Mouse (Mus musculus) forebrain, embryonic 11.5 days (tissue): ENCODE results near the gene Tmem86a. TPM values are rescaled to one million over a fixed set of nuclear protein-coding genes. Genes with fewer than 3 reads are reported as not detected.

Experiments used
- ATAC-seq: fragments of 200-750 bp; cut with Nextera tagmentation; replicated peaks from 2 replicates; pipeline ENCODE4 v1.8.0; 2017; ENCODE audit warnings: moderate TSS enrichment; ENCODE audit not compliant: low FRiP score
- DNase-seq: peaks from one replicate; pipeline ENCODE4 v3.0.0-alpha.2; 2017; ENCODE audit warnings: low spot score
- H3K27ac ChIP-seq: fragments of 300-500 bp; sonication (generic); 2 replicates; pipeline ENCODE4 v1.5.1; 2014; ENCODE audit warnings: low read depth, low read length
- H3K27me3 ChIP-seq: fragments of 300-500 bp; sonication (generic); 2 replicates; pipeline ENCODE4 v1.6.1; 2014; ENCODE audit warnings: mild to moderate bottlenecking, low read length, mixed read lengths; ENCODE audit not compliant: control insufficient read depth, insufficient read depth
- H3K36me3 ChIP-seq: fragments of 300-500 bp; sonication (generic); 2 replicates; pipeline ENCODE4 v1.6.1; 2014; ENCODE audit warnings: mild to moderate bottlenecking, low read length, moderate library complexity, mixed read lengths; ENCODE audit not compliant: control insufficient read depth, insufficient read depth
- H3K4me1 ChIP-seq: fragments of 300-500 bp; sonication (generic); replicated peaks from 2 replicates; pipeline ENCODE4 v1.6.1; 2014; ENCODE audit warnings: low read length, mixed read lengths; ENCODE audit not compliant: control insufficient read depth, insufficient read depth
- H3K4me2 ChIP-seq: fragments of 300-500 bp; sonication (generic); 2 replicates; pipeline ENCODE4 v1.6.1; 2014; ENCODE audit warnings: low read depth, mild to moderate bottlenecking, low read length, moderate library complexity, mixed read lengths; ENCODE audit not compliant: severe bottlenecking
- H3K4me3 ChIP-seq: fragments of 300-500 bp; sonication (generic); 2 replicates; pipeline ENCODE4 v1.5.1; 2014; ENCODE audit warnings: low read depth, low read length
- H3K9ac ChIP-seq: fragments of 300-500 bp; sonication (generic); 2 replicates; pipeline ENCODE4 v1.6.1; 2014; ENCODE audit warnings: low read length
- H3K9me3 ChIP-seq: fragments of 300-500 bp; sonication (generic); 2 replicates; pipeline ENCODE4 v1.6.1; 2016; ENCODE audit warnings: low read length, mixed read lengths; ENCODE audit not compliant: control insufficient read depth
- WGBS: fragments of 180-500 bp; shearing (Covaris S2); extraction: QIAGEN DNeasy Blood & Tissue Kit; methylation state at CpG from one replicate; pipeline ENCODE4 v1.1.7; 2014; 5-methylcytosine and 5-hydroxymethylcytosine counted together
- polyA plus RNA-seq: library from polyadenylated mRNA; unstranded; fragments of >200 nt; fragmentation: Nextera tagmentation; extraction: Ambion mirVana; gene quantifications from 2 replicates; pipeline ENCODE4 v1.2.1, GENCODE M21; 2014

Gene Tmem86a
- polyA plus RNA-seq, 1 experiment from 2014 or later = 6.9 TPM

- Histone ChIP-seq H3K27me3 (no peaks in the 10 kb centered on the region), H3K9ac (no peak overlapping the region), H3K9me3 (no peaks in the 10 kb centered on the region), H3K36me3 (no peaks in the 10 kb centered on the region), H3K27ac (no peak overlapping the region), H3K4me2 (no peak overlapping the region), H3K4me3 (no peak overlapping the region), H3K4me1 (no peaks in the 10 kb centered on the region)
- ATAC-seq (no peak), DNase-seq (no peak)
- WGBS = 80% methylated on average over 8 of the region's 8 CpGs
Observed at GRCm38 (mm10) chr7:47035426-47035825, 15.0 kb upstream of the Tmem86a start.

DNA sequence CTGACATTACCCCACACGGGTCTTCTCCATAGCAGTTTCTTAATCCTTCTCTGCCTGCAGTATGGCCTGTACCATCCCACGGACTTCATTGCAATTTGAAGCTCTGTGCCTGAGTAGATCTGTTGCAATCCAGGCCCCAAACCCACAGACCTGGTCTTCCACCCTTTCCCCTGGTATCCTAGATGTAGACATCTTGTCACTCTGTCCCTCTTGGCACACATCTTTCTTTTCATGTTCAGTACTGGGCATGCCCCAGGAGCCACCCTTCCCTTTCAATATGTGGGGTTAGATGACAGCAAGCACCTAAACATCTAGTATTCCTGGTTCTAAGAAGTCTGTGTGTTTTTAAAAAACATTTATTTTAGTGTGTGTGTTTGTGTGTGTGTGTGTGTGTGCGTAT lies 8.7 kb upstream of the Tmem86a start:
- H3K4me2 ChIP-seq = no peak overlapping the region
- DNase-seq = no peak
- no peak overlapping the region for H3K9ac ChIP-seq
- H3K27ac ChIP-seq = no peak overlapping the region
- H3K4me1 ChIP-seq = no peaks in the 10 kb centered on the region
- H3K36me3 ChIP-seq = no peaks in the 10 kb centered on the region
- no peak overlapping the region for H3K4me3 ChIP-seq
- no peaks in the 10 kb centered on the region for H3K27me3 ChIP-seq
- WGBS = 87% methylated on average over 3 of the region's 3 CpGs
- no peak for ATAC-seq
- H3K9me3 ChIP-seq = no peaks in the 10 kb centered on the region

DNA sequence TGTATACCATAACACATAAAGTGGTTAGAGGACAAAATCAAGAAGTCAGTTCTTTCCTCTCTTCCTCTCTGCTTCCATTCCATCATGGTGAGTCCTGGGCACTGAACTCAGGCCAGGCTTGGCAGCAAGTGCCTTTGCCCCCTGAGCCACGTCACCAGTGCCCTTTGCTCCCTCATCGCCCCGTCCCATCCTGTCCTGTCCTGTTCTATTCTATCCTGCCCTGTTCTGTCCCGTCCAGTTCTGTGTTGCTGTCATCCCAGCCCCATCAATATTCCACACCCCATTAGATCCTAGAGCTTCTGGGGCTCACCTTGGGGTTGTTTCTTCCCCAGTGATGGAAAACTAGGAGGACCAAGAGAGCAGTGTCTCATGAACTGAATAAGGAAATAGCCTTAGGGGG lies 8.3 kb upstream of the Tmem86a start:
- Histone ChIP-seq H3K4me1 (no peaks in the 10 kb centered on the region), H3K4me3 (no peak overlapping the region), H3K36me3 (no peaks in the 10 kb centered on the region), H3K4me2 (no peak overlapping the region), H3K9me3 (no peaks in the 10 kb centered on the region), H3K9ac (no peak overlapping the region), H3K27me3 (no peaks in the 10 kb centered on the region), H3K27ac (no peak overlapping the region)
- ATAC-seq = no peak
- 91% methylated on average over 4 of the region's 4 CpGs for WGBS
- DNase-seq = no peak

GRCm38 (mm10) chr7:47042823-47043490 lies 7.4 kb upstream of the Tmem86a start:
- no peak for ATAC-seq
- Histone ChIP-seq H3K9ac (no peak overlapping the region), H3K4me1 (no peaks in the 10 kb centered on the region), H3K4me3 (no peak overlapping the region), H3K27ac (no peak overlapping the region), H3K27me3 (no peaks in the 10 kb centered on the region), H3K4me2 (no peak overlapping the region), H3K36me3 (no peaks in the 10 kb centered on the region), H3K9me3 (no peaks in the 10 kb centered on the region)
- DNase-seq = no peak
- WGBS = 42% methylated on average over 6 of the region's 6 CpGs

DNA sequence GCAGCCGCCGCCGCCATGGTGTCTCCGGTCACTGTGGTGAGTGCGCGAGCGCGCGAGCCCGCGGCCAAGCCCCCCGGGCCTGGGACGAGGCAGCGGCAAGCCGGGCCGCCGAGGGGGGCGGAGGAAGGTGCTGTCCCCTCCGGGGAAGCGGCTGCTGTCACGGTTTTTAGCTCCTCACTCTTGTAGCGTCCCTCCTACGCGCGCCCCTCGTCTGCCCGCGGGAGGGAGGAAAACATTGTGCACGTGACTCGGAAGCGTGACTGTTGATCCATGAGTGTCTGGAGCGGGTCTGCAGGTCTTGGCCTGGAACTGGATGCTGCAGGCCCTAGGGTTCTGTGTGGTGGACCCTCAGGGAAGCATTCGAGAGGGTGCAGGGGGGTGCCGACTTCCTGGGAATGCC lies 365 bp downstream of the Tmem86a start:
- WGBS = under 1% methylated on average over 33 of the region's 34 CpGs

DNA sequence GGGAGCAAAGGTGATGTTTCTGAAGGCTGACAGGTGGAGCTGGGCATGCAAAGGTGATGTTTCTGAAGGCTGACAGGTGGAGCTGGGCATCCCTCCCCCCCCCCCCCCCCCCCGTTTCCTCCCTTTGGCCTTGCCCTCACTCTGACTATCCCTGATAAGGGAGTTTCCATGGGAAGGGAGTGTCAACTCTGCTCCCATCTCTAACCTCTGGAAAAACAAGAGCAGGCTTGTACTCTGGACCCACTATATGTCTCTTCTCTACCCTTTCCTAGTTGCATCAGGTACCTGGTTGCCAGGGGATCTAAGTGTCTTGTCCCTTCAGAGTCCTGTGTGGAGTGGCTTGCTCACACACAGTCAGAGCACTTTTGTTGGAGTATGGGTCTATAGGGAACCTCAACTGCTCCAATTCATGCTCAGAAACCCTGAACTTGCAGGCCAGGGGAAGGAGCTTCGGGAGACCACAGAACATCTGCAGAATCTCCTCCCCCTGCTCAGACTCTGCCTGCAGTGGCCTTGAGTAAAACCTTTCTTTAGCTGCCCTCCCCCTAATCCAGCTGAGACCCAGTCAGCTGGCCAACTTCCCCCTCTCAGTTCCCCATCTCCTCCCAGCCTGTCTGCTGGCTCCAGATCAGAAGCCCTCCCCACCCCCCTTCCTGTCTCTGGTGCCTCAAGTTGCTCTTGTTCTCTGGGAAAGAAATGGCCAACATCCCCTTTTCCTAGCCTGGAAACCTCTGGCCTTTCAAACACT lies 1.2 kb downstream of the Tmem86a start:
- DNase-seq = no peak
- Histone ChIP-seq H3K36me3 (no peaks in the 10 kb centered on the region), H3K27ac (no peak overlapping the region), H3K4me2 (peak overlapping the region; percentile 72), H3K4me3 (peak overlapping the region; percentile 81), H3K4me1 (no peaks in the 10 kb centered on the region; the same call in 1 of the 2 replicates), H3K9ac (no peak overlapping the region), H3K27me3 (no peaks in the 10 kb centered on the region), H3K9me3 (no peaks in the 10 kb centered on the region)
- no peak for ATAC-seq
- 33% methylated on average over 1 of the region's 2 CpGs for WGBS

More for the DNA sequence above, 365 bp downstream of the Tmem86a start:
- Histone ChIP-seq H3K36me3 (no peaks in the 10 kb centered on the region), H3K27ac (peak overlapping the region; percentile 76; the same call in 1 of the 2 replicates), H3K4me3 (peak overlapping the region; percentile 81), H3K27me3 (no peaks in the 10 kb centered on the region), H3K4me2 (peak overlapping the region; percentile 72), H3K9me3 (no peaks in the 10 kb centered on the region), H3K4me1 (no peaks in the 10 kb centered on the region; the same call in 1 of the 2 replicates), H3K9ac (peak overlapping the region; percentile 74)
- ATAC-seq (peak; percentile 60), DNase-seq (no peak)

GRCm38 (mm10) chr7:47052276-47052675 lies 1.9 kb downstream of the Tmem86a start:
- Histone ChIP-seq H3K27ac (no peak overlapping the region), H3K4me3 (no peak overlapping the region), H3K36me3 (no peaks in the 10 kb centered on the region), H3K27me3 (no peaks in the 10 kb centered on the region), H3K9ac (no peak overlapping the region), H3K9me3 (no peaks in the 10 kb centered on the region), H3K4me2 (no peak overlapping the region), H3K4me1 (no peaks in the 10 kb centered on the region; the same call in 1 of the 2 replicates)
- 52% methylated on average over 3 of the region's 3 CpGs for WGBS
- DNase-seq = no peak
- no peak for ATAC-seq

GRCm38 (mm10) chr7:47053287-47053686 lies 2.9 kb downstream of the Tmem86a start:
- H3K36me3 ChIP-seq = no peaks in the 10 kb centered on the region
- no peak overlapping the region for H3K4me2 ChIP-seq
- no peaks in the 10 kb centered on the region for H3K27me3 ChIP-seq
- H3K4me3 ChIP-seq = no peak overlapping the region
- H3K4me1 ChIP-seq = no peaks in the 10 kb centered on the region; the same call in 1 of the 2 replicates
- no peak overlapping the region for H3K9ac ChIP-seq
- no peak for DNase-seq
- 93% methylated on average over 15 of the region's 15 CpGs for WGBS
- no peak for ATAC-seq
- H3K27ac ChIP-seq = no peak overlapping the region
- no peaks in the 10 kb centered on the region for H3K9me3 ChIP-seq
